Mouse (Mus musculus) limb, embryonic 11.5 days (tissue): Measurements from ENCODE around the gene Pigq. TPM values are rescaled to one million over a fixed set of nuclear protein-coding genes. Genes with fewer than 3 reads are reported as not detected.

Experiments used
- ATAC-seq: fragments of 200-750 bp; cut with Nextera tagmentation; 2 replicates; pipeline ENCODE4 v1.8.0; 2017; ENCODE audit warnings: low read depth; ENCODE audit not compliant: insufficient number of reproducible peaks, low FRiP score, low TSS enrichment
- DNase-seq: peaks from one replicate; pipeline ENCODE4 v3.0.0-alpha.2; 2015; ENCODE audit warnings: low spot score
- H3K27ac ChIP-seq: fragments of 300-500 bp; sonication (generic); replicated peaks from 2 replicates; pipeline ENCODE4 v1.5.1; 2014; ENCODE audit warnings: low read depth, mild to moderate bottlenecking, low read length
- H3K27me3 ChIP-seq: fragments of 300-500 bp; sonication (generic); 2 replicates; pipeline ENCODE4 v1.6.1; 2014; ENCODE audit warnings: mild to moderate bottlenecking, low read length, mixed read lengths; ENCODE audit not compliant: control insufficient read depth, insufficient read depth
- H3K36me3 ChIP-seq: fragments of 300-500 bp; sonication (generic); 2 replicates; pipeline ENCODE4 v1.6.1; 2014; ENCODE audit warnings: mild to moderate bottlenecking, low read length, moderate library complexity, mixed read lengths; ENCODE audit not compliant: control insufficient read depth, insufficient read depth
- H3K4me1 ChIP-seq: fragments of 300-500 bp; sonication (generic); 2 replicates; pipeline ENCODE4 v1.6.1; 2014; ENCODE audit warnings: low read length, mixed read lengths; ENCODE audit not compliant: control insufficient read depth, insufficient read depth
- H3K4me2 ChIP-seq: fragments of 300-500 bp; sonication (generic); 2 replicates; pipeline ENCODE4 v1.6.1; 2014; ENCODE audit warnings: low read depth, mild to moderate bottlenecking, moderate library complexity; ENCODE audit not compliant: severe bottlenecking
- H3K4me3 ChIP-seq: fragments of 300-500 bp; sonication (generic); 2 replicates; pipeline ENCODE4 v1.5.1; 2014; ENCODE audit warnings: low read depth, low read length
- H3K9ac ChIP-seq: fragments of 300-500 bp; sonication (generic); 2 replicates; pipeline ENCODE4 v1.6.1; 2014; ENCODE audit warnings: mild to moderate bottlenecking, low read length
- H3K9me3 ChIP-seq: fragments of 300-500 bp; sonication (generic); 2 replicates; pipeline ENCODE4 v1.6.1; 2016; ENCODE audit warnings: low read length; ENCODE audit not compliant: control insufficient read depth
- WGBS: fragments of 180-500 bp; shearing (Covaris S2); extraction: QIAGEN DNeasy Blood & Tissue Kit; methylation state at CpG from one replicate; pipeline ENCODE4 v1.1.7; 2014; 5-methylcytosine and 5-hydroxymethylcytosine counted together
- polyA plus RNA-seq: library from polyadenylated mRNA; unstranded; fragments of >200 nt; fragmentation: Nextera tagmentation; extraction: Ambion mirVana; gene quantifications from 2 replicates; pipeline ENCODE4 v1.2.1, GENCODE M21; 2014

Pigq gene
- 50.9 and 52.8 TPM in 2 replicates for polyA plus RNA-seq

DNA sequence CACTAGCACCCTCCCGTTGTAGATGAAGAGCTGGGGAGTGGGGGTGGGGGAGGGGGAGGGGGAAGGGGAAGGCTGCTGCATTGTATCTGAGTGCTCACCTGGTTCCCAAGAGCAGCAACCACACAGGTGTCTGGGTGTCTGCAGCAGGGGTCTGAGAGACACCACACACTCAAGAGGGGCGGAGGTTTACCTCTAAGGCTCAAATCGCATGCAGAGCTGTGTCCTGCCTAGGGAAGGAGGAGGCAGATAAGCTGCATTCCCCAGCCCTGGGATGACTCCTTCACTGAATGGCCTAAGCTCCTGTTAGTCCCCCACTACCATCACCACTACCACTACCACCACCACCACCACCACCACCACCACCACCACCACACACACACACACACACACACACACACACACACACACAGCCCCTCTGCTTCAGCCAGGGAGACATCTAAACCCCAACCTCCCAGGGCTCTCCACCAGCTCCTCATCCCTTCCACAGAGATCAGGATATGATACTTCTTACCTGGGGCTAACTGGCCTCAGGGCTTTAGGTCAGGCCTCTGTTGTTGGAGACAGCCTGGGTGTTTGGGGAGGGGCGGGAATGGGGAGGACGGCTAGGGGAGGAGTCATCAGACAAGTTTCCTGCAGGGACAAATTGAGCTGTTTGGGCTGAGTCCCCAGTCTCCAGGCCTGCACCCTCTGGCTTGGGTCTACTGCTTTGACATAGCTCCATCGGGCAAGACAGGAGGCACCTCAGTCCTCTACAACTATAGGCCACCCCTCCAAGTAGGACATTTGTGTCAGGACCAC, at the start of gene Pigq, which contains the start of gene Nhlrc4:
Gene Pigq, minus strand, starts transcription at position 571 of the 798 bp plus-strand sequence.
Gene Nhlrc4, minus strand, starts transcription at position 596 of the 798 bp plus-strand sequence.
- WGBS: 46% methylated on average over 6 of the region's 6 CpGs
- no peak within 1 kb of the TSS for H3K9ac ChIP-seq
- DNase-seq (no peak), ATAC-seq (no peak)
- H3K4me3 ChIP-seq: no peak within 1 kb of the TSS
- no peaks in the 10 kb centered on the region for H3K36me3 ChIP-seq
- no peaks in the 10 kb centered on the region for H3K27me3 ChIP-seq
- H3K4me2 ChIP-seq: no peak within 1 kb of the TSS; the same call in 1 of the 2 replicates
- no peak within 1 kb of the TSS for H3K27ac ChIP-seq
- H3K9me3 ChIP-seq: no peaks in the 10 kb centered on the region
- peaks cover 11% of the 10 kb centered on the region for H3K4me1 ChIP-seq

DNA sequence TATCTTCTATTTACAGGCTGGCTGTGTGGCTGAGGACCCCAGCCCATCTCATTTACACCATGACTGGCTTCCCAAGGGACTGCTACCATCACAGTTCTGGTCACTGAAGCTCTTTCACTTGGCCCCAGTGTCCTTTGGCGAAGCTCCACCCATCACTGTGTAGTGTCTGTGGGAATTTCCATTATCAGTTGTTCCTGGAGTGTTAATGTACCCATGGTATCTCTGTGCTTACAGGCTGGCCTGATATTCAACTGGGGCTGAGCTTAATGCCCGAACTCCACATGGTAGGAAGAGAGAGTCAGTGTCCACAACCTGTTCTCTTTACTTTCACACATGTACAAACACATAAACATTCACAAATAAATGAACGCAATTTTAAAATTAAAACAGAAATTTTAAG, 48.8 kb upstream of the Pigq start:
- no peak for DNase-seq
- Histone ChIP-seq H3K4me1 (no peaks in the 10 kb centered on the region), H3K9me3 (no peaks in the 10 kb centered on the region), H3K27ac (no peak overlapping the region), H3K27me3 (no peaks in the 10 kb centered on the region), H3K9ac (no peak overlapping the region), H3K4me2 (no peak overlapping the region), H3K36me3 (peaks cover 11% of the 10 kb centered on the region; the same call in 1 of the 2 replicates), H3K4me3 (no peak overlapping the region)
- 89% methylated on average over 3 of the region's 3 CpGs for WGBS
- ATAC-seq: no peak

DNA sequence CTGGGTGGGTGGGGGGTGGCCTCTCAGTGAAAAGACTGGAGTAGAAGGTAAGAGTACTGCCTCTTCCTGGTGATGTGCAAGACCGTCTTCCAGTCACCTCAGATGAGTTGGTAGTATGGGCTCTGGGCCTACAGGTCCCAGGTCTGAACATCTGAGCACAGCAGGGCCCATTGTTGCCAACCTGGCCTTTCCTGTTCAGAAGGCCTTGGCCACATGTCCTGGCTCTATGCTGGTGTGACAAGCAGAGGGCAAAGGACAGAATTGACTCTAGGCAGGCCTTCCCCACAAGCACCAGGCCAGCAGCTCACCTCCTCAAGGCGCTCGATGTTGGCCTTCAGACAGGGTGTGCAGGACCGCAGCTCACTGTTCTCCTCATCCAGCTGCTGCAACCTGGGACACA, 47.5 kb upstream of the Pigq start:
- Histone ChIP-seq H3K27me3 (no peaks in the 10 kb centered on the region), H3K9ac (no peak overlapping the region), H3K27ac (no peak overlapping the region), H3K4me3 (no peak overlapping the region), H3K4me2 (no peak overlapping the region), H3K36me3 (peaks cover 11% of the 10 kb centered on the region; the same call in 1 of the 2 replicates), H3K4me1 (no peaks in the 10 kb centered on the region), H3K9me3 (no peaks in the 10 kb centered on the region)
- no peak for DNase-seq
- no peak for ATAC-seq
- WGBS: 92% methylated on average over 4 of the region's 4 CpGs

DNA sequence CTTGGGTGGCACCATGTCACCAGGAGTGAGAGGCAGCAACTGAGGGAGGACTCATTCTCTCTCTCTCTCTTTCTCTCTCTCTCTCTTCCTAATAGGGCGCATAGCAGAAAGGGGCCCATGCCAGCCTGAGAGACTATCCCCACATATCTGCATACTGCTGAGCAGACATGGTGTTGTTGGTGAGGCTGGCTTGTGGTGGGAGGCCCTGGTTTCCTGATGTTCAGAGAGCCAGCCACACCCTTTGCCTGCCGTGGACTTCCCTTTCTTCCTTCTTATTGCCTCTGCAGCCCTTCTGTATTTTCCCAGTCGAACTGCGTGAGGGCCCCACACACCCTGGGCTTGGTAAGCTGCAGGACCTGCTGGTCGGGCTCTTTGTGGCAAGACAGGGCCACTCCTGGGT, 45.6 kb upstream of the Pigq start:
- WGBS: 89% methylated on average over 5 of the region's 5 CpGs
- Histone ChIP-seq H3K27ac (no peak overlapping the region), H3K4me1 (no peaks in the 10 kb centered on the region), H3K36me3 (peaks cover 11% of the 10 kb centered on the region; the same call in 1 of the 2 replicates), H3K4me2 (no peak overlapping the region), H3K27me3 (no peaks in the 10 kb centered on the region), H3K9ac (no peak overlapping the region), H3K9me3 (no peaks in the 10 kb centered on the region), H3K4me3 (no peak overlapping the region)
- no peak for ATAC-seq
- no peak for DNase-seq

DNA sequence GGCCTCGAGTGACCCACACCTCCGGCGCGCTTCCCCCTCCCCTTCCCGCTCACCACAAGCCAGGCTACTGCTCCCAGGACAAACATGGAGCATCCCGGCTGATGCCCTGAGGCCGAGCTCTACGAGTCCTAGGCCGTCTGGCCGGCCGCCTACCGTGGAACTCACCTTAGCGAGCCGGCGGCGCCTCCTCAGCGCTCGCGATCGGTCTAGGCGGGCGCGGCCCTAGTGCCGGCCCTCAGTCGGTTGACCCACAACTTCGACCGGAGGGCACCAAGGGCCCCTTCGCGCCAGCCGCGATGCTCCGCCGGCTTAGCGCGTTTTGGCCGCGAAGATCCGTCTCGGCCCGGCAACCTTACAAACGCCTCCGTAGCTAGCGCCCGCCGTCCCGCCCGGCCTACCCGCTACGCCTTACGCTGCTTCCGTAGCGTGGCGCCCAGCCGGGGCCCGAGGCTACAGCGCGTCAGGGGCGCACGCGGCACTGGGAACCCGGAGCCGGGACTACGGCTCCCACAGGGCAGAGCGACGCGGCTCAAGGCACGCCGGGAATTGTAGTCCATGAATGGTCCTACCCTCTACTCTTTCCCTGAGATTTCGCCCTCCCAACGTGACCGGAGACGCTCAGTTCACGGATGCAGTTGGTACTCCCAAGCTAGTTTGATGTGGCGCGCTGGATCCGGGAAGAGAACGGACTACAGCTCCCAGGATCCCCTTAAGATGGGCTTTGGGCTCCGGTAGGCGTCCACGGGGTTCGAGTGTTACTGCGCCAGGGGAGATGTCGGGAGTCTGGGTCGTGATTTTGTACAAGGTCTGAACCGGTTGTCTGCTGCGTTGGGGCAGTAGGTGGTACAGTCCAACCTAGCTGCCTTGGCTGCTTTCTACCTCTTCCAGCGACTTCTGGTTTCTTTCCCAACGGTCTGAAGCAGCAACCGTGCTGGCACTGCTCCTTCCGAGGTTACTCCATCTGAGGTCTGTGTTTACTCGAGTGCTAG, 40.9 kb upstream of the Pigq start, which contains the start of gene Capn15:
Gene Capn15, minus strand, starts transcription at position 491 of the 989 bp plus-strand sequence.
- DNase-seq: peak; percentile 95
- H3K4me2 ChIP-seq: peak within 1 kb of the TSS; percentile 71
- peak; percentile 99 for ATAC-seq
- H3K4me1 ChIP-seq: peaks cover 6% of the 10 kb centered on the region
- H3K36me3 ChIP-seq: peaks cover 4% of the 10 kb centered on the region; the same call in 1 of the 2 replicates
- H3K9me3 ChIP-seq: no peaks in the 10 kb centered on the region
- H3K9ac ChIP-seq: peak within 1 kb of the TSS; percentile 92
- peak within 1 kb of the TSS; percentile 86 for H3K4me3 ChIP-seq
- under 1% methylated on average over 86 of the region's 91 CpGs for WGBS
- H3K27me3 ChIP-seq: no peaks in the 10 kb centered on the region
- H3K27ac ChIP-seq: peak within 1 kb of the TSS; percentile 57; the same call in 1 of the 2 replicates

DNA sequence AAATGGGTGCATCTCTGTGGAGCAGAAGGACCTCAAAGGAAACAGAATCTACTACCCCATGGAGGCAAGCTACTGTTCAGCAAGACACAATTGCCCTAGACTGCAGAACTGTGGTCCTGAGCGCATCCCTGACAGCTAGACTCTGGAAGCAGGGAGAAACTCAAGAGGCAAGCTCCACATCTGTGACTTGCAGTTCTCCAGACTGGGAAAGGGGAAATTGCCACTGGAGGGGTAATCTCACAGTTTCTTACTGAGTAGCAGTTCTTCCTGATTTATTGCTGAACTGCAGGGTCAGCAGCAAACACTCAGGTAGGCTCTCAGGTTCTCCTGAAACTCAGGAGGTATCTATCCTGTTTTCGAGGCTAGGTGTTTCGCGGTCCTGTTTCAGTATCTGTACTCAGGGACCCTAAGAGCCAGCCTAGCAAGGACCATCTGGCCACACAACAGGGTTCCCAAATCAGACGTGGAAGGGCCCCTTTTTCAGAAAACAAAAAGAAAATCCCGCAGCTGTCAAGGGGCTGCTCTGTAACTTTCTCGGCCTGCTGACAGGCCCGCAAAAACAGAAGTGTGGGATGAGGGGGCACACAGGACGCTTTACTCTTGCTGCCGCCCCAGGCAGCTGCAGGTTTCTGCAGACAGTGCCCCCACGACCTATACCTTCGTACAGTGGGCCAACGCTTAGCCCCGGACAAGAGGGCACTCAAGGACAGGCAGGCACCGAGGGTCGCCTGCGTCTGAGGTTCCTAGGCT, 40.0 kb upstream of the Pigq start:
- 12% methylated on average over 17 of the region's 17 CpGs for WGBS

DNA sequence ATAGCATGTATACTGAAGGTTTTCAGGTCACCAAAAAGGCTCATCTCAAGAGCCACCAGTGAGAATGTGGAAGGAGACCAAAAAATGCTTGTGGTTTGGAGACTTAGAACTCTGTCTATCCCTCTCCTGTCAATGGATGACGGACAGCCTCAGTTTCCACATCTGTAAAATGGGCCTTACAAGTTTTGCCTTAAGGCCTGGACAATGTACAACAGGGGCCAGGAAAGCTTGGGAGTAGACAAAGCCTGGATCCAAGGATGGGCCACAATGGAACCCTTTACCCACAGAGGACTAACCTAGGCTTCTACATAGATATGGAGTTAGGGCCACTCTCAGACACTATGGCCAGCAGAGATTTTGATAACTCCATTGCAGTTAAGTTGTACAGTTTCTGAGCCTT, 39.3 kb upstream of the Pigq start:
- Histone ChIP-seq H3K4me2 (no peak overlapping the region; the same call in 1 of the 2 replicates), H3K4me1 (peaks cover 6% of the 10 kb centered on the region)

More for the DNA sequence above, 40.0 kb upstream of the Pigq start:
- ATAC-seq: no peak
- Histone ChIP-seq H3K27me3 (no peaks in the 10 kb centered on the region), H3K36me3 (peaks cover 4% of the 10 kb centered on the region; the same call in 1 of the 2 replicates), H3K9me3 (no peaks in the 10 kb centered on the region), H3K27ac (no peak overlapping the region), H3K4me2 (peak overlapping the region; percentile 71), H3K4me3 (peak overlapping the region; percentile 86), H3K9ac (peak overlapping the region; percentile 92), H3K4me1 (peaks cover 6% of the 10 kb centered on the region)
- DNase-seq: no peak

More for the DNA sequence above, 39.3 kb upstream of the Pigq start:
- Histone ChIP-seq H3K4me3 (no peak overlapping the region), H3K36me3 (no peaks in the 10 kb centered on the region), H3K27me3 (no peaks in the 10 kb centered on the region), H3K27ac (no peak overlapping the region), H3K9me3 (no peaks in the 10 kb centered on the region), H3K9ac (no peak overlapping the region)
- ATAC-seq: no peak
- no peak for DNase-seq
- WGBS: 92% methylated on average over 1 of the region's 1 CpGs
